Mouse (Mus musculus) myocyte (in vitro differentiated cells): ENCODE data around the gene Fam227b. TPM values are rescaled to one million over a fixed set of nuclear protein-coding genes. Genes with fewer than 3 reads are reported as not detected.

ENCODE experiments used
- H3K27me3 ChIP-seq: one replicate; pipeline ENCODE4 v1.6.1; 2011; ENCODE audit not compliant: control insufficient read depth, insufficient read depth, insufficient read length
- H3K36me3 ChIP-seq: one replicate; pipeline ENCODE4 v1.6.1; 2011; ENCODE audit not compliant: control insufficient read depth, insufficient read depth
- H3K4me2 ChIP-seq: one replicate; pipeline ENCODE4 v1.6.1; 2011; ENCODE audit warnings: low read depth, control low read depth
- H3K4me3 ChIP-seq: one replicate; pipeline ENCODE4 v1.5.1; 2011; ENCODE audit warnings: mild to moderate bottlenecking, control low read depth, moderate library complexity
- H3K79me2 ChIP-seq: one replicate; pipeline ENCODE4 v1.6.1; 2011; ENCODE audit not compliant: control insufficient read depth, insufficient read depth
- H3ac ChIP-seq: one replicate; pipeline ENCODE4 v1.6.1; 2011; ENCODE audit not compliant: control insufficient read depth, insufficient read length
- CEBPB ChIP-seq: IDR thresholded peaks from 2 replicates; pipeline ENCODE4 v1.6.1; 2011; ENCODE audit warnings: mild to moderate bottlenecking, moderate library complexity; ENCODE audit not compliant: poor library complexity, insufficient read depth, severe bottlenecking
- E2F4 ChIP-seq: IDR thresholded peaks from one replicate; pipeline ENCODE4 v1.6.1; 2011; ENCODE audit warnings: mild to moderate bottlenecking, control low read depth, moderate library complexity; ENCODE audit not compliant: insufficient read depth
- MAX ChIP-seq: IDR thresholded peaks from one replicate; pipeline ENCODE4 v1.6.1; 2011; ENCODE audit warnings: low read depth, mild to moderate bottlenecking, control low read depth
- MYOD1 ChIP-seq, 3 experiments: IDR thresholded peaks; one replicate each; pipeline ENCODE4 v1.6.1; 2011; ENCODE audit warnings: control low read depth in 2 of 3, low read depth in 2 of 3, mild to moderate bottlenecking in 2 of 3, moderate library complexity in 1 of 3; ENCODE audit not compliant: insufficient read length in 2 of 3, control insufficient read depth in 1 of 3
- MYOG ChIP-seq, 3 experiments: IDR thresholded peaks; one replicate each; pipeline ENCODE4 v1.6.1; 2011; ENCODE audit warnings: control low read depth in 2 of 3, low read depth in 2 of 3, mild to moderate bottlenecking in 2 of 3; ENCODE audit not compliant: insufficient read length in 2 of 3, control insufficient read depth in 1 of 3, insufficient read depth in 1 of 3
- POLR2A ChIP-seq: IDR thresholded peaks from one replicate; pipeline ENCODE4 v1.6.1; 2011; ENCODE audit warnings: low read depth, mild to moderate bottlenecking, control low read depth, moderate library complexity; ENCODE audit not compliant: insufficient read length
- POLR2AphosphoS2 ChIP-seq: IDR thresholded peaks from one replicate; pipeline ENCODE4 v1.6.1; 2011; ENCODE audit warnings: low read depth, control low read depth; ENCODE audit not compliant: insufficient read length
- REST ChIP-seq: IDR thresholded peaks from one replicate; pipeline ENCODE4 v1.6.1; 2011; ENCODE audit warnings: mild to moderate bottlenecking, control low read depth, moderate library complexity; ENCODE audit not compliant: insufficient read depth, insufficient read length
- SRF ChIP-seq: IDR thresholded peaks from one replicate; pipeline ENCODE4 v1.6.1; 2011; ENCODE audit warnings: low read depth; ENCODE audit not compliant: control insufficient read depth, insufficient read length
- TCF12 ChIP-seq: IDR thresholded peaks from one replicate; pipeline ENCODE4 v1.6.1; 2011; ENCODE audit warnings: mild to moderate bottlenecking, control low read depth; ENCODE audit not compliant: poor library complexity, insufficient read depth, severe bottlenecking
- TCF3 ChIP-seq: IDR thresholded peaks from one replicate; pipeline ENCODE4 v1.6.1; 2011; ENCODE audit warnings: low read depth, control low read depth; ENCODE audit not compliant: insufficient read length
- USF1 ChIP-seq: IDR thresholded peaks from one replicate; pipeline ENCODE4 v1.6.1; 2011; ENCODE audit warnings: low read depth, mild to moderate bottlenecking, control low read depth, moderate library complexity
- polyA plus RNA-seq: library from polyadenylated mRNA; unstranded; fragments of >200 nt; fragmentation: generic; extraction: Trizol; gene quantifications from one replicate; pipeline ENCODE4 v1.2.1, GENCODE M21; 2012; ENCODE audit warnings: missing spikeins

The Fam227b gene
- polyA plus RNA-seq, 1 experiment: not detected

DNA sequence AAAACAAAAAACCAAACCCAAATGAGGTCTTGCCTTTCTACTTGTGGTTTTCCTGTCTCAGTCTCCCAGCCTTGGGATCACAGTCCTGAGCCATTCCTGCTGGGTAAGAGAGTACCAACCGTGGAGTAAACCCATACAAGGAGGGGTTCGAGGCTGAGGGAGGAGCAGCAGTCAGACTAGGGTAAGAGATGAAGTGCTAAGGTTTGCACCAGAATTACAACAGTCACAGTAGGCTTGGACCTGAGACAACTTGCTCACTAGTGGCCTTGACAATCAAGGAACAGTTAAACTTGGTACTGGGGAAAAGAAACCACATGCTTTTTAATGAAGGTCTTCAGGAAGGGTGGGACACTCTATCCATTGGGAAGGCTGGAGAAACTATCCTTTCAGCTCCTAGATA, 72.7 kb downstream of the Fam227b start:
- Histone ChIP-seq H3K79me2 (no peaks in the 10 kb centered on the region), H3ac (no peak overlapping the region), H3K4me2 (no peak overlapping the region), H3K36me3 (no peaks in the 10 kb centered on the region), H3K27me3 (no peaks in the 10 kb centered on the region), H3K4me3 (no peak overlapping the region)
- TF ChIP-seq USF1: no peak
- no peak for TF ChIP-seq E2F4

DNA sequence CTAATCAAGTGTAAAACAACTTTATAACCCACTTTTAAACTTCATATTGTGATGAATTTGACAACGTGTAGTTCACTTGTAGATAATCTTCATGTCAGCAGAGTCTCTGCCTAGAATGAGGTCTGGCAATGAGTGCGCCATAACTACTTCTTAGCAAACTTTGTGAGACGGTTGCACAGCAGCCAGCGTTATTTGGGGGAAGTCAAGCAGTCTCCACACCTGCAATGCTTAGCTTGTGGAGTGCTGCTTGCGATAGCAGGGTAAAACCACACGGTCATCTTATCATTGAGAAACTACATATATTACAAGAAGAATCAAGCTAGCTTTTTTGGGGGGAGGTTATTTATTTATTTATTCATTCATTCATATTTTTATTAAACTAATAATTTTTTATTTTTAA, 75.3 kb downstream of the Fam227b start:
- Histone ChIP-seq H3K27me3 (no peaks in the 10 kb centered on the region), H3K36me3 (no peaks in the 10 kb centered on the region), H3K79me2 (no peaks in the 10 kb centered on the region), H3ac (no peak overlapping the region), H3K4me2 (no peak overlapping the region), H3K4me3 (no peak overlapping the region)
- TF ChIP-seq MYOG (IDR thresholded peaks at IDR 0.05; ENCODE audit: control insufficient read depth in 1 of 3, insufficient read depth in 1 of 3, insufficient read length in 2 of 3, low read depth in 2 of 3) (no peak), REST (no peak), MYOD1 (IDR thresholded peaks at IDR 0.05; ENCODE audit: control insufficient read depth in 1 of 3, insufficient read length in 2 of 3, low read depth in 2 of 3) (no peak), TCF12 (no peak), TCF3 (no peak), MAX (no peak), E2F4 (no peak), SRF (no peak), USF1 (no peak), POLR2A (no peak)

DNA sequence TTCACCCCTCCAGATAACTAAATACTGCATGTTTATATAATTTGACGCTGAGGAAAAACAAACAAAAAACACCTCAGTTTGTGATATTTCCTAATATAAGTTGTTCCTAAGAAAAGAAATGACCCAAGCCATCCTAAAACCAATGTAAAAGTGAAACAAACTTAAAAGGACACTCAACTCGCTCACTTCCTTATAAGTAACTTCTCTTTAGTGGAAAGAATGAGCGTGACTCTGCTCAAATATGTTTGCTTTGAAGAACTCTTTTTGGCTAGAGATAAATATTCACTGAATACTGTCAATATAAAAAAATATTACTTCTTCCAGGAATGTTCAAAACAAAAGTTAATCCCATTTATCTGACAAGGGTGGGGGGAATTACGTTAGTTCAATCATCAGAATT, 78.1 kb downstream of the Fam227b start:
- H3K4me3 ChIP-seq: no peak overlapping the region
- no peaks in the 10 kb centered on the region for H3K27me3 ChIP-seq
- no peak for TF ChIP-seq TCF3
- no peak for TF ChIP-seq TCF12
- TF ChIP-seq USF1: no peak
- no peak for TF ChIP-seq MYOG (IDR thresholded peaks at IDR 0.05; ENCODE audit: control insufficient read depth in 1 of 3, insufficient read depth in 1 of 3, insufficient read length in 2 of 3, low read depth in 2 of 3)
- no peak for TF ChIP-seq POLR2AphosphoS2
- no peak for TF ChIP-seq MYOD1 (IDR thresholded peaks at IDR 0.05; ENCODE audit: control insufficient read depth in 1 of 3, insufficient read length in 2 of 3, low read depth in 2 of 3)
- no peak for TF ChIP-seq CEBPB
- no peak for TF ChIP-seq POLR2A
- no peaks in the 10 kb centered on the region for H3K36me3 ChIP-seq
- H3K4me2 ChIP-seq: no peak overlapping the region
- H3K79me2 ChIP-seq: no peaks in the 10 kb centered on the region
- H3ac ChIP-seq: no peak overlapping the region

DNA sequence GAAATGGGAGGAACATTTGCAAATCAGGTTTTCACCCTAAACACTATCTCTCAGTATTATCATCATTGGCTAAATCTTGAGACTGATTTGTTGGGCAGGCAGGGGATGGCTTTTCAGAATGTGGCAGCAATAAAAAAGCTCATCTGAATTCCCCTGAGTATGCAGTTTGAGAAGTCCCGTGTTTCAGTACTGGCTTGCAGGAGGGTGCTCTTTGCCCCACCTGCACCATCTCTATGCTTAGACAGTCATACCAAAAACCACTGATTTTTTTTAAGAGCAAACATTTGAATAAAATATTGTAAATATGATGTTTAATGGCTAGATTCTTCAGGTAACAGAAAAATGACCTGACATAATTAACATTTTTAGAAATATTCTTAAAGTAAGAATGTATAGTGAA, 82.1 kb downstream of the Fam227b start:
- no peak for TF ChIP-seq MAX
- no peak for TF ChIP-seq SRF
- TF ChIP-seq E2F4: no peak
- no peak for TF ChIP-seq TCF3
- no peak for TF ChIP-seq CEBPB
- TF ChIP-seq MYOD1 (IDR thresholded peaks at IDR 0.05; ENCODE audit: control insufficient read depth in 1 of 3, insufficient read length in 2 of 3, low read depth in 2 of 3): no peak
- TF ChIP-seq MYOG (IDR thresholded peaks at IDR 0.05; ENCODE audit: control insufficient read depth in 1 of 3, insufficient read depth in 1 of 3, insufficient read length in 2 of 3, low read depth in 2 of 3): no peak
- no peak for TF ChIP-seq POLR2A
- no peak for TF ChIP-seq REST
- TF ChIP-seq USF1: no peak
- no peak for TF ChIP-seq POLR2AphosphoS2
- no peak for TF ChIP-seq TCF12
- Histone ChIP-seq H3K36me3 (no peaks in the 10 kb centered on the region), H3ac (no peak overlapping the region), H3K4me3 (no peak overlapping the region), H3K27me3 (no peaks in the 10 kb centered on the region), H3K79me2 (no peaks in the 10 kb centered on the region), H3K4me2 (no peak overlapping the region)

DNA sequence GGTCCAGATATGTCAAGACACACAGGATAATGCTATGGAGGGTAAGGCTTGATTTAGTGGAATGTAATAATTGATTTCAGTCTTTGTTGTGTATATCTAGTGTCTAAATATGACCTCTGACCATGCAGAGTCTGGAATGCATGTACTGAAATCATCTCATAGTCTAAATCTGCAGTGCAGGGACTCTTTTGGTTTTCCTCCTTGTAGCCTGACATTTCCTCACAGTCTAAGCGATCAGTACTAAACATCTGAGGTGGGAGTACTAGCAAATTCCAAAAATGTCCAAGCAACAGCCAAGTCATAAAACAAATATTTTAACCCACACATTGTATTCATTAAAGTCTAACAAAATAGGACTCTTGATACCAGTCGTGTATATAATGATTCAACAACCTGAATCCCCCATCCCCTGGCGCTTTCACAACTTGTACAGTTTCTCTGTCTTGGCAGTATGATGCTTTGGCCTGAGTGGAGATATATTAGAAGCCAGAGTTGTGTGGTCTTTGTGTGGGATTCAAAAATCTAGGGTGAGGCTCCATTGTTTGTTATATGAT, 86.4 kb downstream of the Fam227b start:
- Histone ChIP-seq H3K36me3 (no peaks in the 10 kb centered on the region), H3K27me3 (no peaks in the 10 kb centered on the region), H3K4me3 (no peak overlapping the region), H3K4me2 (peak overlapping the region; percentile 22), H3K79me2 (no peaks in the 10 kb centered on the region), H3ac (no peak overlapping the region)
- TF ChIP-seq CEBPB: no peak
- TF ChIP-seq POLR2AphosphoS2: no peak
- no peak for TF ChIP-seq USF1
- TF ChIP-seq MYOG (IDR thresholded peaks at IDR 0.05; ENCODE audit: control insufficient read depth in 1 of 3, insufficient read depth in 1 of 3, insufficient read length in 2 of 3, low read depth in 2 of 3): no peak
- TF ChIP-seq TCF12: no peak
- no peak for TF ChIP-seq E2F4
